Mouse (Mus musculus) heart, adult 2 months (tissue): Measurements from ENCODE around the gene C2cd4b.

Source experiments
- CTCF ChIP-seq: fragments of 200-600 bp; IDR thresholded peaks from 2 replicates; pipeline ENCODE4 v1.8.1; 2022; ENCODE audit warnings: antibody characterized with exemption, mild to moderate bottlenecking, moderate library complexity
- EP300 ChIP-seq: fragments of 200-500 bp; IDR thresholded peaks from 2 replicates; pipeline ENCODE4 v1.6.1; 2011; ENCODE audit warnings: low read depth, low read length, control low read depth; ENCODE audit not compliant: insufficient read depth

- TF ChIP-seq CTCF (no peak), EP300 (no peak)
Observed at GRCm38 (mm10) chr9:67768843-67769242, 9.6 kb downstream of the C2cd4b start.
